Mouse (Mus musculus): ENCODE data around the gene Taf9b. TPM values are rescaled to one million over a fixed set of nuclear protein-coding genes. Genes with fewer than 3 reads are reported as not detected.

Taf9b gene
- polyA plus RNA-seq, 1 experiment, result 0.04 TPM

DNA sequence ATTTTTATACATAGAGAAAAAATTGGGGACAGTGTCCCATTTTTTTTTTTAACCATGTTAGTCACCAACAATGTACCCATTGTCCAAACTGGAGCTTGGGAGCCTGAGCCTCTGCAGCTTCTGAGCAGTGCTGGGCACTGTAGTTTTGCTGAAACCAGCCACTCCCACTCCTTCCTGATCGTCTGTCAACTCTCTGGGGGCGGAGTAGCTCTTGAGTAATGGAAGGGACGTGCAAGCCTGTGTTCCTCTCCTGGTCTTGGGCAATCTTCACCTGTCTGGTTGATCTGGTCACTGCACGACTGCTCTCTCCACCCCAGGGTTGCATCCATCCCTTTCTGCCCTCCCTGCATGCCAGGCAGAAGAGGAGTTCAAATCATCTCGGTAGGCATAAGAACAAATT lies 57.0 kb downstream of the Taf9b start:
- Histone ChIP-seq H3K4me1 (ENCODE audit: control insufficient read depth) (0 out of 2 replicates have a peak, but pooled peaks cover 1% of the 10 kb centered on the region), H3K9me3 (ENCODE audit: control insufficient read depth, low read length) (no peaks in the 10 kb centered on the region), H3K36me3 (ENCODE audit: control insufficient read depth) (no peaks in the 10 kb centered on the region), H3K4me3 (replicated peaks) (no peak overlapping the region), H3K27me3 (ENCODE audit: control insufficient read depth) (no peaks in the 10 kb centered on the region)
- TF ChIP-seq TAL1 (IDR thresholded peaks at IDR 0.05; ENCODE audit: low read length) (no peak), GATA1 (IDR thresholded peaks at IDR 0.05; ENCODE audit: low read length) (no peak)

Other genes with a start within 250 kb of the Taf9b start
- gene Magt1, start 209.3 kb downstream of the Taf9b start, polyA plus RNA-seq (2012), result 0.19 and 0.22 TPM in 2 replicates
- 5.8 and 6.2 TPM in 2 replicates for gene Cox7b, start 205.5 kb downstream of the Taf9b start, polyA plus RNA-seq (2012)
- 0.01 TPM in 1 of 2 replicates, not detected in the other for gene Atp7a, start 193.9 kb downstream of the Taf9b start, polyA plus RNA-seq (2012)
- 0.07 TPM in 1 of 2 replicates, not detected in the other for gene Tlr13, start 78.0 kb downstream of the Taf9b start, polyA plus RNA-seq (2012)
- 0.39 and 0.47 TPM in 2 replicates for gene Pgk1, start 34.1 kb downstream of the Taf9b start, polyA plus RNA-seq (2012)
- gene Fnd3c2, start 34.2 kb upstream of the Taf9b start, polyA plus RNA-seq (2012), result 0.01 TPM in 1 of 2 replicates, not detected in the other